Mouse (Mus musculus): ENCODE data around the gene Exoc4. TPM values are rescaled to one million over a fixed set of nuclear protein-coding genes. Genes with fewer than 3 reads are reported as not detected.

The Exoc4 gene
- polyA plus RNA-seq, 1 experiment from 2014 or later = 18.1 TPM

GRCm38 (mm10) chr6:33328326-33328725, 79.4 kb downstream of the Exoc4 start:
- Histone ChIP-seq H3K4me3 (replicated peaks; ENCODE audit: low read depth, low read length) (no peak overlapping the region), H3K9me3 (replicated peaks; ENCODE audit: low read length) (no peaks in the 10 kb centered on the region), H3K9ac (ENCODE audit: low read depth, low read length) (no peak overlapping the region), H3K27ac (no peak overlapping the region), H3K36me3 (ENCODE audit: insufficient read depth, low read length) (no peaks in the 10 kb centered on the region), H3K4me2 (ENCODE audit: low read length) (no peak overlapping the region), H3K4me1 (replicated peaks; ENCODE audit: insufficient read depth, low read length) (no peaks in the 10 kb centered on the region), H3K27me3 (ENCODE audit: insufficient read depth, low read length) (no peaks in the 10 kb centered on the region)
- WGBS = 76% methylated on average over 1 of the region's 1 CpGs
- no peak for TF ChIP-seq CTCF (IDR thresholded peaks at IDR 0.05; ENCODE audit: low read depth)
- DNase-seq (ENCODE audit: low spot score) (no peak), ATAC-seq (replicated peaks; ENCODE audit: low FRiP score, low read depth) (no peak)

- Histone ChIP-seq H3K27me3 (ENCODE audit: insufficient read depth, low read length) (no peaks in the 10 kb centered on the region), H3K4me2 (ENCODE audit: low read length) (no peak overlapping the region), H3K9ac (ENCODE audit: low read depth, low read length) (no peak overlapping the region), H3K36me3 (ENCODE audit: insufficient read depth, low read length) (no peaks in the 10 kb centered on the region), H3K27ac (no peak overlapping the region), H3K4me1 (replicated peaks; ENCODE audit: insufficient read depth, low read length) (no peaks in the 10 kb centered on the region), H3K4me3 (replicated peaks; ENCODE audit: low read depth, low read length) (no peak overlapping the region), H3K9me3 (replicated peaks; ENCODE audit: low read length) (no peaks in the 10 kb centered on the region)
- no peak for TF ChIP-seq CTCF (IDR thresholded peaks at IDR 0.05; ENCODE audit: low read depth)
- no peak for DNase-seq (ENCODE audit: low spot score)
- ATAC-seq (replicated peaks; ENCODE audit: low FRiP score, low read depth) = no peak
- WGBS = 53% methylated on average over 1 of the region's 1 CpGs
Measured at GRCm38 (mm10) chr6:33347088-33347775, 98.3 kb downstream of the Exoc4 start.

DNA sequence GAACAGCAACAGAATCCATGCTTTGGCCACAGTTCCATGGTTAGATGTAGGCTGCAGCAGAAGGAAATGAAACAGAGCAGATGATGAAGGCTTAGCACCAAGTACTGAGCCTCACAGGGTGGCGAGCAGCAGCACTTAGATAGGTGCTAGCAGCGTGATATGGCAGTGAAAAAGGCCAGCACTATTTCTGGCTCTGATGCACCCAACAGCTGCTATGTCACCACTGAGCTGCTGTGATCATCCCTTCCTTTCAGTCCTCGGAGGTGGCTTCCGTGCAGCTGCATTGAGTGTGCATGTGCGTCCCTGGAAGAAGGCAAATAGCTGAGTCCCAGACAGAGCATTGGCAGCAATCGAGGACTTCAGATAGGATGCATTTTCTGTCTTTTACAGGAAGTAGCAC, 112.7 kb downstream of the Exoc4 start:
- H3K4me1 ChIP-seq (replicated peaks; ENCODE audit: insufficient read depth, low read length) = no peaks in the 10 kb centered on the region
- no peak overlapping the region for H3K9ac ChIP-seq (ENCODE audit: low read depth, low read length)
- no peak overlapping the region for H3K4me2 ChIP-seq (ENCODE audit: low read length)
- no peak overlapping the region for H3K4me3 ChIP-seq (replicated peaks; ENCODE audit: low read depth, low read length)
- TF ChIP-seq CTCF (IDR thresholded peaks at IDR 0.05; ENCODE audit: low read depth) = no peak
- ATAC-seq (replicated peaks; ENCODE audit: low FRiP score, low read depth) (no peak), DNase-seq (ENCODE audit: low spot score) (no peak)
- H3K27me3 ChIP-seq (ENCODE audit: insufficient read depth, low read length) = no peaks in the 10 kb centered on the region
- no peaks in the 10 kb centered on the region for H3K36me3 ChIP-seq (ENCODE audit: insufficient read depth, low read length)
- H3K27ac ChIP-seq = no peak overlapping the region
- H3K9me3 ChIP-seq (replicated peaks; ENCODE audit: low read length) = no peaks in the 10 kb centered on the region
- 84% methylated on average over 6 of the region's 6 CpGs for WGBS

DNA sequence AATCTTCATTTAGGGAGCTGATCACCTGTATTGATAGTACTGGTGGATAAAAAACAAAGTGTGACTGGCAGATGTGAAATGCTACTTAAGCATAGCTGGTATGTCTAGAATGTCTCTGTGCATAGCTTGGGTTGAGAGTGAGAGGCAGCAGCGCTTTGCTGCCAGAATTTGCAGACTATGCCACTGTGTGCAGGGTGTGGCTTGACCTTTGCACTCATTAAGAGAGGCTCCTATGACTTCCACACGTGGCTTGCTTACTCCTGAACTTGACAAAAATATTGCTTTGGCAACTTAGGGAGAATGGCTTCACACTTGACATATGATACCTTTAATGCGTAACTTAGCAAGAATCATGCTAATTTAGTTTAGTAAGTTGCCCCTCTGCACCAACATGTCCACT, 131.6 kb downstream of the Exoc4 start:
- H3K36me3 ChIP-seq (ENCODE audit: insufficient read depth, low read length) = no peaks in the 10 kb centered on the region
- no peaks in the 10 kb centered on the region for H3K9me3 ChIP-seq (replicated peaks; ENCODE audit: low read length)
- DNase-seq (ENCODE audit: low spot score) (no peak), ATAC-seq (replicated peaks; ENCODE audit: low FRiP score, low read depth) (no peak)
- no peak overlapping the region for H3K27ac ChIP-seq
- H3K9ac ChIP-seq (ENCODE audit: low read depth, low read length) = no peak overlapping the region
- H3K4me3 ChIP-seq (replicated peaks; ENCODE audit: low read depth, low read length) = no peak overlapping the region
- H3K4me2 ChIP-seq (ENCODE audit: low read length) = no peak overlapping the region
- H3K27me3 ChIP-seq (ENCODE audit: insufficient read depth, low read length) = no peaks in the 10 kb centered on the region
- no peaks in the 10 kb centered on the region for H3K4me1 ChIP-seq (replicated peaks; ENCODE audit: insufficient read depth, low read length)
- 55% methylated on average over 3 of the region's 3 CpGs for WGBS
- no peak for TF ChIP-seq CTCF (IDR thresholded peaks at IDR 0.05; ENCODE audit: low read depth)

- Histone ChIP-seq H3K4me1 (replicated peaks; ENCODE audit: insufficient read depth, low read length) (no peaks in the 10 kb centered on the region), H3K36me3 (ENCODE audit: insufficient read depth, low read length) (no peaks in the 10 kb centered on the region), H3K4me3 (replicated peaks; ENCODE audit: low read depth, low read length) (no peak overlapping the region), H3K27me3 (ENCODE audit: insufficient read depth, low read length) (no peaks in the 10 kb centered on the region), H3K9me3 (replicated peaks; ENCODE audit: low read length) (no peaks in the 10 kb centered on the region), H3K27ac (no peak overlapping the region), H3K9ac (ENCODE audit: low read depth, low read length) (no peak overlapping the region), H3K4me2 (ENCODE audit: low read length) (no peak overlapping the region)
- TF ChIP-seq CTCF (IDR thresholded peaks at IDR 0.05; ENCODE audit: low read depth) = no peak
- no peak for DNase-seq (ENCODE audit: low spot score)
- ATAC-seq (replicated peaks; ENCODE audit: low FRiP score, low read depth) = no peak
- 78% methylated on average over 3 of the region's 3 CpGs for WGBS
Measured at GRCm38 (mm10) chr6:33382176-33382575, 133.3 kb downstream of the Exoc4 start.

DNA sequence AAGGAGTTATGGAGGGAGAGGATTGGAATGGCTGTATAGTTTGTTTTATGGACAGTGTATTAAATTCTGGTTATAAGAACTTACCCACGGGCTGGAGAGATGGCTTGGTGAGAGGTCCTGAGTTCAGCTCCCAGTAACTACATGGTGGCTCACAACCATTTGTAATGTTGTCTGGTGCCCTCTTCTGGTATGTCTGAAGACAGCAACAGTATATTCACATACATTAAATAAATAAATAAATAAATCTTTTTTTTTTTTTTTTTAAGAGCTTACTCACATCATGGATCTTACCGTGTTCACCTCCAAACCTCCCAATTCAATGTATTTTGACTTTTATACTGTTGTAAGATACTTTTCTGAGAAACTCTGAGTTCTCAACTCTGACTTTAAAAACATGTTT, 143.1 kb downstream of the Exoc4 start:
- 78% methylated on average over 2 of the region's 2 CpGs for WGBS
- Histone ChIP-seq H3K4me1 (replicated peaks; ENCODE audit: insufficient read depth, low read length) (no peaks in the 10 kb centered on the region), H3K4me3 (replicated peaks; ENCODE audit: low read depth, low read length) (no peak overlapping the region), H3K9me3 (replicated peaks; ENCODE audit: low read length) (no peaks in the 10 kb centered on the region), H3K27me3 (ENCODE audit: insufficient read depth, low read length) (no peaks in the 10 kb centered on the region), H3K4me2 (ENCODE audit: low read length) (no peak overlapping the region), H3K36me3 (ENCODE audit: insufficient read depth, low read length) (no peaks in the 10 kb centered on the region), H3K27ac (no peak overlapping the region), H3K9ac (ENCODE audit: low read depth, low read length) (no peak overlapping the region)
- DNase-seq (ENCODE audit: low spot score) (peak; percentile 20), ATAC-seq (replicated peaks; ENCODE audit: low FRiP score, low read depth) (no peak)
- TF ChIP-seq CTCF (IDR thresholded peaks at IDR 0.05; ENCODE audit: low read depth) = peak; percentile 46; the same call in 1 of the 2 replicates

DNA sequence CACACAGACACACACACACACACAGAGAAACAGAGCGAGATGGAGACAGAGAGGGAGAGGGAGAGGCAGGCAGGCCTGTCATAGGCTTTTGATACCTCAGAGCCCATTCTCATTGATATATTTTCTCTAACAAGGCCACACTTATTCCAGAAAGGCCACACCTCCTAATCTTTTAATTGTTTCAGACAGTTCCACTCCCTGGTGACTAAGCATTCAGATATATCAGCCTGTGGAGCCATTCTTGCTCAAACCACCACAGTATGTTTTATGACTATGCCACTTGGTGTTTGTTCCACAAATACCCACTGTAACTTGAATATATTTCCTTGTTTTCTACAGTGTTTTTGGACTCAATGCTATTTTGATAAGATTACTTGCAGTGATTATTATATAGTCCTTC, 150.6 kb downstream of the Exoc4 start:
- H3K27me3 ChIP-seq (ENCODE audit: insufficient read depth, low read length) = no peaks in the 10 kb centered on the region
- no peaks in the 10 kb centered on the region for H3K9me3 ChIP-seq (replicated peaks; ENCODE audit: low read length)
- H3K36me3 ChIP-seq (ENCODE audit: insufficient read depth, low read length) = no peaks in the 10 kb centered on the region
- 78% methylated on average over 1 of the region's 1 CpGs for WGBS
- H3K27ac ChIP-seq = no peak overlapping the region
- no peak overlapping the region for H3K4me2 ChIP-seq (ENCODE audit: low read length)
- DNase-seq (ENCODE audit: low spot score) = no peak
- no peak for TF ChIP-seq CTCF (IDR thresholded peaks at IDR 0.05; ENCODE audit: low read depth)
- H3K4me3 ChIP-seq (replicated peaks; ENCODE audit: low read depth, low read length) = no peak overlapping the region
- H3K9ac ChIP-seq (ENCODE audit: low read depth, low read length) = no peak overlapping the region
- no peaks in the 10 kb centered on the region for H3K4me1 ChIP-seq (replicated peaks; ENCODE audit: insufficient read depth, low read length)
- no peak for ATAC-seq (replicated peaks; ENCODE audit: low FRiP score, low read depth)

Data from kidney, postnatal 0 days (tissue).